Mouse (Mus musculus) cerebellum, adult 2 months (tissue): Measurements from ENCODE around the gene Aatk. TPM values are rescaled to one million over a fixed set of nuclear protein-coding genes. Genes with fewer than 3 reads are reported as not detected.

Experiments used
- DNase-seq, 2 experiments: peaks; one replicate each; pipeline ENCODE4 v3.0.0; 2021
- H3K27ac ChIP-seq: fragments of 200-500 bp; 2 replicates; pipeline ENCODE4 v1.5.1; 2012; ENCODE audit warnings: low read length, control low read depth, inconsistent platforms; ENCODE audit not compliant: insufficient read depth
- H3K27me3 ChIP-seq: fragments of 200-500 bp; 2 replicates; pipeline ENCODE4 v1.6.1; 2012; ENCODE audit warnings: inconsistent platforms, mild to moderate bottlenecking, low read length, moderate library complexity; ENCODE audit not compliant: control insufficient read depth, insufficient read depth
- H3K4me1 ChIP-seq: fragments of 200-500 bp; 2 replicates; pipeline ENCODE4 v1.6.1; 2011; ENCODE audit warnings: low read length; ENCODE audit not compliant: control insufficient read depth, insufficient read depth
- H3K4me3 ChIP-seq: fragments of 200-500 bp; replicated peaks from 2 replicates; pipeline ENCODE3; 2011; ENCODE audit warnings: mild to moderate bottlenecking, low read depth, low read length, control low read depth; ENCODE audit not compliant: insufficient read depth
- CTCF ChIP-seq: fragments of 200-500 bp; IDR thresholded peaks from 2 replicates; pipeline ENCODE4 v1.5.1; 2011; ENCODE audit warnings: low read depth, mild to moderate bottlenecking, control low read depth, low read length, moderate library complexity, borderline replicate concordance; ENCODE audit not compliant: insufficient read depth
- POLR2A ChIP-seq: fragments of 200-500 bp; IDR thresholded peaks from 2 replicates; pipeline ENCODE4 v1.6.1; 2011; ENCODE audit warnings: low read length, control low read depth, borderline replicate concordance; ENCODE audit not compliant: insufficient read depth
- WGBS: fragments of 180-500 bp; shearing (Covaris S2); methylation state at CpG from one replicate; pipeline ENCODE4 v1.1.7; 2018; 5-methylcytosine and 5-hydroxymethylcytosine counted together
- polyA plus RNA-seq: library from polyadenylated mRNA; depleted of rRNA; stranded (reverse); fragments of >200 nt; gene quantifications from 2 replicates; pipeline ENCODE4 v1.2.3, GENCODE M21; 2012

Gene Aatk
- polyA plus RNA-seq, 1 experiment: 298 TPM

DNA sequence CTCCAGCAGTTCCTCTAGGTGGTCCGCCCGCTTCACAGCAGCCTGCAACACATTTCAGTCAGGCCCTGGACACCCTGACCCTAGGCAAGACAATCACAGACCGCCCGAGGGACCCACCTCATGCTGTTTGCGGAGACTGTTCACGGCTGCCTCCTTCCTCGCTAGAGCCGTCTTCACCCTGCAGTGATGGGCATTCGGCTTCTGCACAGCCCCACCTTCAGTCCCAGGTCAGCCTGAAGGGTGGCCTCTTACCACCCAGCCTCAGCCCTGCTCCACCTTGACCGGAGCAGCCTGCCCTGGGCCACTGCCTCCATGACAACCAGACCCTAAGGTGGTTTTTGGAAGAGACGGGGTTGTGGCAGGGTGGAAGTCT is 17.7 kb upstream of the Aatk start:
- no peaks in the 10 kb centered on the region for H3K27me3 ChIP-seq
- no peak overlapping the region for H3K4me3 ChIP-seq
- peaks cover 24% of the 10 kb centered on the region for H3K4me1 ChIP-seq
- TF ChIP-seq CTCF (no peak), POLR2A (no peak)
- no peak overlapping the region for H3K27ac ChIP-seq
- WGBS: 73% methylated on average over 11 of the region's 11 CpGs
- no peak for DNase-seq

DNA sequence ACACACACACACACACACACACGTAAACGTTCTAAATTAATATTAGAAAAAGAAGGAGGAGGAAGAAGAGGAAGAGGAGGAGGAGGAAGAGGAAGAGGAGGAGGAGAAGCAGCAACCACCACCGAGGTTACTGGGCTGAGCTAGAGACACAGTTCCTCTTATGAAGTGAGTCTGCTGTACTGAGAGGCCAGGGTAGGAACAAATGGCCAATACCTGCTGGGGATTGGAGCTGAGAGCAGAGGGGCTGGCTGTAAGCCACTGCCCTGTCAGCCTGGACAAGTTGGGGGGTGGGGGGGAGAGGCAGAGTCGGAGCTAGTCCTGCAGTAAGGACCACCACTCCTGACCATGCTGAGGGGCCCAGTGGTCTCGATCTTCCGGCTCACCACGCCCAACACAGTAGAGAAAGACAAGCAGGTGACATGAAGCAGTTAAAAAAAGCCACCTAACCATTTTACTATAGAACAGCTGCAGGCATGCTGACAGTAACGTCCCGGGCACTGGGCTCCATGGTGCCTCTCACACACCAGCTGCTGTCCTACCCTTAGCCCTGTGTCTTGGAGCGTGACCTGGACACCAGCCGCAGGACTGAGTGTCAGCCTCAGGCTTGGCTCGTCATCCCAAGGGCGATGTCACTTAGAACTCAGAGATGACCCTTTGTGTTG is 17.2 kb upstream of the Aatk start:
- Histone ChIP-seq H3K4me1 (peaks cover 29% of the 10 kb centered on the region), H3K27ac (no peak overlapping the region)

GRCm38 (mm10) chr11:120063326-120063725 is 16.4 kb upstream of the Aatk start:
- H3K4me1 ChIP-seq: peaks cover 32% of the 10 kb centered on the region
- TF ChIP-seq POLR2A: no peak
- no peak for TF ChIP-seq CTCF
- H3K4me3 ChIP-seq: no peak overlapping the region
- no peaks in the 10 kb centered on the region for H3K27me3 ChIP-seq
- no peak overlapping the region for H3K27ac ChIP-seq
- DNase-seq: no peak
- WGBS: 75% methylated on average over 5 of the region's 5 CpGs

More for the DNA sequence above, 17.2 kb upstream of the Aatk start:
- Histone ChIP-seq H3K4me3 (no peak overlapping the region), H3K27me3 (no peaks in the 10 kb centered on the region)
- WGBS: 58% methylated on average over 13 of the region's 13 CpGs
- no peak for TF ChIP-seq CTCF
- TF ChIP-seq POLR2A: no peak
- no peak for DNase-seq

- H3K4me1 ChIP-seq: peaks cover 38% of the 10 kb centered on the region
- H3K4me3 ChIP-seq: no peak overlapping the region
- H3K27me3 ChIP-seq: no peaks in the 10 kb centered on the region
- DNase-seq: no peak
- 21% methylated on average over 8 of the region's 8 CpGs for WGBS
- no peak for TF ChIP-seq CTCF
- no peak for TF ChIP-seq POLR2A
- no peak overlapping the region for H3K27ac ChIP-seq
Observed at GRCm38 (mm10) chr11:120060634-120061033, 13.7 kb upstream of the Aatk start.

DNA sequence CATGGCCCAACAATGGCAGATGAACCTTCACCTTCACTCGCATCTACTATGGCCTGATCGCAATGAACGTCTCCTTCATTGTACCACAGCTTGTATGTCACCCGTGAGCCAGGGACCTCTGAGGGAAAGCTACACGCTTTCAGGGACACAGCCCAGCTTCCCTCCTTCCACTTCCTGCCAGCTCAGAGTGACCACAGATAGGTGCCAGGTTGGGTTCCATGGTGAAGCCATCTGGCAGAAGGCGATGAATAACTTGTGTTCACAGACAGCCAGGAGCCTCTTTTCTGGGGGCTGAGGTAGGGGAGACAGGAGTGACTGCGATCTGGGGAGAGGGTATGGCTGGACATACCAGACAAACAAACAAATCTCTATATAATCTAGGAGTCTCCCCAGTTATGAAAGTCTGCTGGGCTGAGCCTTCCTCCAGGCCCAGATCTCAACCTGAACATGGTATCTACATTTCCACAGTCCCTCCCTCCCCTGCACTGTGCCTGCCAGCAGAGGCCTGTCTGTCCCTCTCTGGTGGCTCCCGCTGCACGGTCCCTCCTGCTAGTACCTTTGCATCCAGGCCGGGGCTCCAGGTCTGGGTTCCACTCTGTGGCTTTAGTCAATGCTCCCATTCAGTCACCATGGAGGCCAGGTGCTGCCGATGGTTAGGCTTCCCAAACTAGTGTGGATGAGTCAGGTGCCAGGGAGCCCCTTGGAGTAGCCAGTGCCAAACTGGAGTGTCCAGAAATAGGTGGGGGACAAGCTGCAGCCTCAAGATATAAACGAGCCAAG is 9.2 kb upstream of the Aatk start:
- no peak for TF ChIP-seq POLR2A
- TF ChIP-seq CTCF: no peak
- peak; percentile 59 to 77 for DNase-seq

DNA sequence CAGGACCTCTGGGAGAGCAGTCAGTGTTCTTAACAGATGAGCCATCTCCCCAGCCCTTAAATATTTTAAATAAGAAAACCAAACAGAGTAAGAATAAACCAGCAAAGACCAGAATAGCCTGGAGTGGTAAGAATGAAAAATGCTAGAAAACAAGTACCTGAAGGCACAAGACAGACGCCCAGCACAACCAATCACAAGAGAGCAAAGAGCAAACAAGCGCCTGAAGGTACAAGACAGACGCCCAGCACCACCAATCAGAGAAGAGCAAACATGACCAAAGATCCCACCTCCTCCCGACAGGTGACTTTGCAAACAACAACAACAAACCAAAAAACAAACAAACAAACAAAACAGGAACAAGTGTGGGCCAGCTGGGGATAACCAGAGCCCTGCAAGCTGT is 6.9 kb upstream of the Aatk start:
- H3K27ac ChIP-seq: no peak overlapping the region
- H3K4me1 ChIP-seq: peaks cover 33% of the 10 kb centered on the region
- no peak for DNase-seq
- 99% methylated on average over 4 of the region's 4 CpGs for WGBS
- TF ChIP-seq POLR2A (no peak), CTCF (no peak)
- H3K27me3 ChIP-seq: no peaks in the 10 kb centered on the region
- H3K4me3 ChIP-seq: no peak overlapping the region

More for the DNA sequence above, 9.2 kb upstream of the Aatk start:
- 18% methylated on average over 12 of the region's 12 CpGs for WGBS
- H3K4me3 ChIP-seq: no peak overlapping the region
- peaks cover 44% of the 10 kb centered on the region for H3K4me1 ChIP-seq
- H3K27me3 ChIP-seq: no peaks in the 10 kb centered on the region
- H3K27ac ChIP-seq: peak overlapping the region; percentile 41

DNA sequence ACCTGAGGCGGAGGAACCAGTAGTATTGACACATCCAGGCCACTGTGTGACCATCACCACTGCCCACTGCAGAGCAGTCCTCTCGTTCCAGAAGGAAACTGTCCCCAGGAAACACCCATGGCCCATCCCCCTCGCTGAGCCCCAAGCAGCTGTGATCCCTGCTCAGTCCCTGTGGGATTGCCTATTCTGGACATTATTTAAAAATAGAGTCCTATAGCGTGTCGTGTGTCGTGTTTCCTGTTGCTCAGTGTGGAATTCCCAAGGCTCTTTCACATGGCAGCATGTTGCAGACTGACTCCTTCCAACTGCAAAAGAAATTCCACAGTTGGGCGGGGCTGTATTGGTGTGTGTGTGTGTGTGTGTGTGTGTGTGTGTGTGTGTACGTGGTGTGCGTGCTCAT is 5.3 kb upstream of the Aatk start:
- Histone ChIP-seq H3K27me3 (no peaks in the 10 kb centered on the region), H3K4me3 (no peak overlapping the region), H3K4me1 (peaks cover 39% of the 10 kb centered on the region), H3K27ac (no peak overlapping the region)
- TF ChIP-seq CTCF (no peak), POLR2A (no peak)
- WGBS: 62% methylated on average over 9 of the region's 9 CpGs
- peak in 1 of 2 experiments; percentile 14 for DNase-seq

DNA sequence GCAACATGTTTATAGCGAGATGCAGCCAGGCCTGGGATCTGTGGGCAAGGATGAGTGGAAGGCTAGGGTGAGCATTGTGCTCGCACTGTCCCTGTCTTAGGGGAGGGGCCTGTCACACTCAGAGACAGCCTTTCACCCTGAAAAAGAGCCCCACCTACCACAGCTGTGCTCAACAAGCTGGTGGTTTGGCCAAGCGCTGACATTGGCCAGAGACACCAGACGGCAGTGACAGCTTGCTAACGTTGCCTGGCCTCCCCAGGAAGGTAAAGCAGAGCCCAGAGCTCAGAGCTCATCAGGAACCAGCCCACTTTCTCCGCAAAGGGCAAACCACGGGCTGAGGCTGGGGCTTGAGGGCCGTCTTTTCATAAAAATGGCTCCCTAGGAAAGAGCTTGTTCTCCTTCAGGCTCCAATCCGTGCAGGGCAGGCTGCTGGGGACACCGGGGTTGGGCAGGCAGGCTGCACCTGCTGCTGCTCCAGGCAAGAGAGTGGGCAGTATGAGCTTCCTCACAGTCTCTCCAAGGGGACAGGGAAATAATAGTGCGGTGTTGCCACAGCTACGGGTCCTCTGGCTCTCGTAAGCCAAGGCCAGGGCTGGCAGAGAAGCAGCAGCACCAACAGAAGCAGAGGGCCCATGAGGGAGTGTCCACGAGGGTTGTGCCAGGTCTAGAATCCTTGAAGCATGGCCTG is 4.3 kb upstream of the Aatk start:
- Histone ChIP-seq H3K4me3 (no peak overlapping the region), H3K27me3 (no peaks in the 10 kb centered on the region), H3K27ac (peak overlapping the region; percentile 42), H3K4me1 (peaks cover 31% of the 10 kb centered on the region)
- peak; percentile 59 to 68 for DNase-seq
- TF ChIP-seq POLR2A: no peak
- no peak for TF ChIP-seq CTCF
- 16% methylated on average over 14 of the region's 14 CpGs for WGBS
